Mouse (Mus musculus) midbrain, embryonic 11.5 days (tissue): ENCODE results near the gene Mid1. TPM values are rescaled to one million over a fixed set of nuclear protein-coding genes. Genes with fewer than 3 reads are reported as not detected.
"Not testable (repeated sequence)": the region's sequence is repeated elsewhere in the genome, so short reads cannot be mapped to it uniquely, and the experiment has no call there.

Source experiments
- ATAC-seq: fragments of 200-750 bp; cut with Nextera tagmentation; 2 replicates; pipeline ENCODE4 v1.8.0; 2017; ENCODE audit warnings: moderate TSS enrichment, moderate library complexity; ENCODE audit not compliant: low FRiP score
- DNase-seq: peaks from one replicate; pipeline ENCODE4 v3.0.0; 2015; ENCODE audit warnings: low spot score; ENCODE audit errors: missing footprints
- H3K27ac ChIP-seq: fragments of 300-500 bp; sonication (generic); 2 replicates; pipeline ENCODE4 v1.5.1; 2014; ENCODE audit warnings: low read depth, low read length
- H3K27me3 ChIP-seq: fragments of 300-500 bp; sonication (generic); 2 replicates; pipeline ENCODE4 v1.6.1; 2014; ENCODE audit warnings: mild to moderate bottlenecking, low read length, moderate library complexity, mixed read lengths; ENCODE audit not compliant: control insufficient read depth, insufficient read depth
- H3K36me3 ChIP-seq: fragments of 300-500 bp; sonication (generic); 2 replicates; pipeline ENCODE4 v1.6.1; 2014; ENCODE audit warnings: mild to moderate bottlenecking, low read length, moderate library complexity, mixed read lengths; ENCODE audit not compliant: control insufficient read depth, insufficient read depth
- H3K4me1 ChIP-seq: fragments of 300-500 bp; sonication (generic); 2 replicates; pipeline ENCODE4 v1.6.1; 2014; ENCODE audit warnings: low read length; ENCODE audit not compliant: control insufficient read depth, insufficient read depth
- H3K4me2 ChIP-seq: fragments of 300-500 bp; sonication (generic); 2 replicates; pipeline ENCODE4 v1.6.1; 2014; ENCODE audit warnings: mild to moderate bottlenecking, moderate library complexity
- H3K4me3 ChIP-seq: fragments of 300-500 bp; sonication (generic); 2 replicates; pipeline ENCODE4 v1.5.1; 2014; ENCODE audit warnings: low read depth, low read length
- H3K9ac ChIP-seq: fragments of 300-500 bp; sonication (generic); 2 replicates; pipeline ENCODE4 v1.6.1; 2014; ENCODE audit warnings: low read length
- H3K9me3 ChIP-seq: fragments of 300-500 bp; sonication (generic); 2 replicates; pipeline ENCODE4 v1.6.1; 2016; ENCODE audit warnings: low read length; ENCODE audit not compliant: control insufficient read depth
- WGBS: fragments of 180-500 bp; shearing (Covaris S2); extraction: QIAGEN DNeasy Blood & Tissue Kit; methylation state at CpG from one replicate; pipeline ENCODE4 v1.1.7; 2014; 5-methylcytosine and 5-hydroxymethylcytosine counted together
- polyA plus RNA-seq: library from polyadenylated mRNA; unstranded; fragments of >200 nt; fragmentation: Nextera tagmentation; extraction: Ambion mirVana; gene quantifications from 2 replicates; pipeline ENCODE4 v1.2.1, GENCODE M21; 2014

The Mid1 gene
- polyA plus RNA-seq, 1 experiment from 2014 or later = 31.5 TPM

DNA sequence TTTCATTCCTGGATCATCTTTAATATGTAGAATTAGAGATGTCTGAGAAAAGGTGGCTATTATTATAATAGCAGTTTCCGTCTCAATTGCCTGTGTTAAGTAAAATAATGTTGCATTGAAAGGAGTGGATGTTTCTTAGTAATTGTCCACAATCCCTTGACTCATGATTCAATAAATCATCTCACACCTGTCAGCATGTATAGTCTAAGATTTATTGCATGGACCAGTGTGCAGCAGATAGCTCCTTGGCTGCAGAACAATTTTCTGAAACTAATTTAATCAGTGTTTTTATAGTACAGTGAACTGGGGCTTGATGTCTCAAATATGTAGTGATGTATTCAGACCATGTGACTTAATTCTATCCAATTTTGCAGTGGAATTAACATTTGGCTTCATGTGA, 265.6 kb downstream of the Mid1 start:
- Histone ChIP-seq H3K4me2 (no peak overlapping the region), H3K27me3 (no peaks in the 10 kb centered on the region), H3K4me1 (no peaks in the 10 kb centered on the region), H3K9me3 (no peaks in the 10 kb centered on the region), H3K4me3 (no peak overlapping the region), H3K9ac (no peak overlapping the region), H3K27ac (no peak overlapping the region), H3K36me3 (no peaks in the 10 kb centered on the region)
- ATAC-seq (no peak), DNase-seq (no peak)
- 86% methylated on average over 1 of the region's 1 CpGs for WGBS

DNA sequence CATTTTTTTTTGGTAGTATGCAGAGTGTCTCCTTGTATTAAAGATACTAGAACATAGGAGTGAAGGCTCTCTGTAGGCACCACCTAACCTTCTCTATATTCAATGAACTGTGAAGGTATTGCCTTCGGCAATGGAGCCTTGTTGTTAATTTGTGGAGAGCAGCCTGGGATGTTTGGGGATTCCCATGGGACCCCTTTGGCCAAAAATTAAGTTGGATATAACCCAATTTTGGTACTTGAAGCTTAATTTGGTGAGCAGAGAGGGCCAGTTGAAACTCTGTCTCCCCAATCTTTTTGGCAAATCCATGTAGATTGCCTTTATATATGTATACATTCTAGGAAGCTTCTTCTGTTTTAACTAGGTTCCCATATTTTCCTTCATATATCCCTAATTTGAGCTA, 284.3 kb downstream of the Mid1 start:
- H3K4me2 ChIP-seq = no peak overlapping the region
- no peak overlapping the region for H3K4me3 ChIP-seq
- H3K27ac ChIP-seq = no peak overlapping the region
- no peaks in the 10 kb centered on the region for H3K4me1 ChIP-seq
- 93% methylated on average over 1 of the region's 1 CpGs for WGBS
- no peak for DNase-seq
- ATAC-seq = no peak
- peaks cover 20% of the 10 kb centered on the region; the same call in 1 of the 2 replicates for H3K36me3 ChIP-seq
- peaks cover 18% of the 10 kb centered on the region; the same call in 1 of the 2 replicates for H3K9me3 ChIP-seq
- no peak overlapping the region for H3K9ac ChIP-seq
- H3K27me3 ChIP-seq = 0 out of 2 replicates have a peak, but pooled peaks cover 2% of the 10 kb centered on the region

DNA sequence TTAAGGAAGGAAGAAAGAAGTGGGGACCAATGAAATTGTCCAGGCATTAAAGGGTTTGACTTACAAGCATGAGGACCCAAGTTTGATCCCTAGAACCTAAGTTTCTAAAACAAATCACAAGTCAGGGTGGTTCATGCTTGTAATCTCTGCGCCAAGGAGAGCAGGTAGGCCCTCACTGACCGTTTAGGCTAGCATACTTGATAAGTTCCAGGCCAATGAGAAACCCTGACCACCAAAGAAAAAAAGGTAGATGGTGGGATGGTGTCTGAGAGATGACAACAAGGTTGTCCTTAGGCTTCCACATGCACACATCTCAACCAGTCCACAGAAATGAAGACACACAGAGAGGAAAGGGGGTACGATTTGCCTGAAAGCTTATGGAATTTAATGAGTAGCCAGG, 284.8 kb downstream of the Mid1 start:
- H3K4me1 ChIP-seq, H3K4me2 ChIP-seq, H3K4me3 ChIP-seq, H3K27ac ChIP-seq, DNase-seq, H3K27me3 ChIP-seq, H3K9ac ChIP-seq: not testable (repeated sequence)
- Histone ChIP-seq H3K36me3 (peaks cover 20% of the 10 kb centered on the region; the same call in 1 of the 2 replicates), H3K9me3 (peaks cover 18% of the 10 kb centered on the region; the same call in 1 of the 2 replicates)
- peak; percentile 38 for ATAC-seq
- WGBS = 84% methylated on average over 3 of the region's 3 CpGs

DNA sequence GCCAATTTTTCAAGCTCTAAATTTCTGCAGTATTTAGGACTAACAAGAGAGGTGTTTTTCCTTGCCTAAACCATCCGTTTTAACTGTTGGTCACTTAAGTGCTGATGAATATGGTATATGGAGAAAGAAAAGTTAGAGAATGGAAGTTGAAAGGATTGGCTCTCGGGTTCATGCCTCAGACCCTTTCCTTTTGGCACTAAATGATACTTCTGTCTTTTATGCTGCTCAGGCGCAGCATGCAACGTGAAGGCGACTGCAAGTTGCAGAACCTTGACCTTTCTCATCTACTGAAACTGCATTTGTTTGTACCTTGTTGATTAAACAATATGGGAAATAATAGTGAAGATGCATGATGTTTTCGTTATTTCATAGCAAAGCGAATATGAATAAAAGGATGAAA, 285.5 kb downstream of the Mid1 start:
- 89% methylated on average over 7 of the region's 7 CpGs for WGBS
- not testable (repeated sequence) for H3K4me3 ChIP-seq, H3K27ac ChIP-seq, H3K4me1 ChIP-seq, ATAC-seq, H3K4me2 ChIP-seq, DNase-seq, H3K27me3 ChIP-seq, H3K9ac ChIP-seq
- H3K9me3 ChIP-seq = peaks cover 22% of the 10 kb centered on the region
- H3K36me3 ChIP-seq = peaks cover 20% of the 10 kb centered on the region; the same call in 1 of the 2 replicates

DNA sequence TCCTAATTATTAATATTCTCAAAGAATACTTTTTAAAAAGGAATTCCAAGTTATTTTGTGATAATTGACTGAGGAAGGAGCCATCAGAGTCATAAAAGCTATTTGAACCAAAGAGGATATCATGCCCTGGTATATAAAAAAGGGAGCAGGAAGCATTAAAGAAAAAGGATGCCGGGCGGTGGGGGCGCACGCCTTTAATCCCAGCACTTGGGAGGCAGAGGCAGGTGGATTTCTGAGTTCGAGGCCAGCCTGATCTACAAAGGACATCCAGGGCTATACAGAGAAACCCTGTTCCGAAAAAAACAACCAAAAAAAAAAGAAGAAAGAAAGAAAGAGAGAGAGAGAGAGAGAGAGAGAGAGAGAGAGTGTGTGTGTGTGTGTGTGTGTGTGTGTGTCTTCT, 286.6 kb downstream of the Mid1 start:
- H3K4me2 ChIP-seq, H3K4me3 ChIP-seq, H3K9ac ChIP-seq, H3K27me3 ChIP-seq, ATAC-seq, H3K4me1 ChIP-seq, DNase-seq, H3K27ac ChIP-seq: not testable (repeated sequence)
- peaks cover 22% of the 10 kb centered on the region for H3K9me3 ChIP-seq
- peaks cover 20% of the 10 kb centered on the region; the same call in 1 of the 2 replicates for H3K36me3 ChIP-seq
- 87% methylated on average over 6 of the region's 6 CpGs for WGBS

DNA sequence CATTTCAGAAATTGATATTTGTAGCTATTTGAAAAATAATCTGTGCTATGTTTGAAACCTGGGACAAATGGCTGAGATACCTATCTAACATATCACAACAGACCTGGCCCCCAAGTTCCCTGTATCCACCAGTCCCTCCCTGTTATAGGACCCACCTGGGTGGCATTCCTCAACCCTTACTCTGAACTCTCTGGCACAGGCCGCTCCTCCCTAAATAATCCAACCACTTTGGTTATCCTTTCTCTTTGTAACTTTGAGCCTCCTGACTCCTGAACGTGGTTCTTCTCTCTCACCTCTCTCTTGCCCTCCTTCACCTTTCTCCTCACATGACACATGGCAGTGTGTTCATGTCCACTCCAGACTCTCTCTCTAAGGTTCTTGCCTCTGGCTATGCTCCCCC, 287.1 kb downstream of the Mid1 start:
- H3K9ac ChIP-seq, H3K4me3 ChIP-seq, H3K4me1 ChIP-seq, H3K27ac ChIP-seq, DNase-seq, H3K4me2 ChIP-seq, H3K27me3 ChIP-seq: not testable (repeated sequence)
- 79% methylated on average over 2 of the region's 2 CpGs for WGBS
- Histone ChIP-seq H3K36me3 (peaks cover 20% of the 10 kb centered on the region; the same call in 1 of the 2 replicates), H3K9me3 (peaks cover 22% of the 10 kb centered on the region)
- peak; percentile 51 for ATAC-seq

DNA sequence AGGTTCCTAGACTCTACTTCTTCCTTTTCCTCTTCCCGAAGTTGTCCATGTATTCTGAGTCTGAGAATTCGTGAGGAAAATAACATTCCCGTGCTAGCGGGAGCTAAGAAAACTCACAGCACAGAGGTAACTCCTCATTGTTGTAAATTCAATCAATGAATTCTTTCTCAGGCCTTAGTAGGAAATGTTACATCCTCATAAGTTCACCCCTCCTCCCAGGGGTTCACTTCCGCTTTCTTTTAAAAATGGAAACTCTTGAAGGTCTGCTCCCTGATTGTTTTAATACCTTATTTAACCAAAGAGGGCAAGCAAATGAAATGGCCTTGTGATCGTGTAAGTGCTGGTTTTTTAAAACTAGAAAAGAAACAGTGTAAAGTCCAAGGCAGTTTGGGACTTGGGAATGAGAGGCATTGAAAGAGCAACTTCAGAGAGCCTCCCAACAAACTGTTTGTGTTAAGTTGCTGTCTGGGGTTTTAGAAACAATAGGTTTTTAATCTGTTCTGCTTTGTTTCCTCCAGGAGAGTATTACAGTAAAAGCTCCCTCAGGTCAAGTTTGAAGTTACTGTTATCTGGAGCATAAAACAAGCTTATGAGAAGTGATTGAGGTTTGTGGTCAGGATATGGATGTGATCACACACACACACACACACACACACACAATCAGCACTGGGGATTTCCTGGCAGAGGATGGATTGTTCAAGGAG, 287.9 kb downstream of the Mid1 start:
- H3K4me2 ChIP-seq, H3K27ac ChIP-seq, H3K4me1 ChIP-seq, H3K27me3 ChIP-seq, H3K9ac ChIP-seq, H3K4me3 ChIP-seq, ATAC-seq: not testable (repeated sequence)
- DNase-seq = peak; percentile 85
- 79% methylated on average over 6 of the region's 6 CpGs for WGBS
- Histone ChIP-seq H3K36me3 (peaks cover 22% of the 10 kb centered on the region; the same call in 1 of the 2 replicates), H3K9me3 (peaks cover 22% of the 10 kb centered on the region)

DNA sequence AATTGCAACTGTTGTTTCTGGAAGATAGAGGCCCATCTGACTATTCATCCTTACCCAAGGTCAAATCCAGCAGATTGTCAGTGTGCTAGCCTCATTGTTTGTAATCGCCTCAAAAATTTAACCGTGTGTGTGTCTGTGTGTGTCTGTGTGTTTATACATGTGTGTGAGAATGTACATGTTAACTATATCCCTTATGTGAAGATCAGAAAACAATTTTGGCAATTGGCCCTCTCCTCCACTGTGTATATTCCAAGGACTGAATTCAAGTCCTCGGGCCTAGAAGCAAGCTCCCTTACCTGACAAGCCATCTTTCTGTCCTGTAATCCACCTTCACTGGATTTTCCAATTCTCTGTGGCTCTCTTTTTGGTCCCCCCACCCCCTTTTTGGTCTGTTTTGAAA, 288.8 kb downstream of the Mid1 start:
- not testable (repeated sequence) for H3K27me3 ChIP-seq, H3K4me2 ChIP-seq, DNase-seq, H3K4me1 ChIP-seq, H3K4me3 ChIP-seq, ATAC-seq, H3K27ac ChIP-seq, H3K9ac ChIP-seq
- 60% methylated on average over 3 of the region's 3 CpGs for WGBS
- peaks cover 29% of the 10 kb centered on the region for H3K9me3 ChIP-seq
- H3K36me3 ChIP-seq = peaks cover 29% of the 10 kb centered on the region; the same call in 1 of the 2 replicates

DNA sequence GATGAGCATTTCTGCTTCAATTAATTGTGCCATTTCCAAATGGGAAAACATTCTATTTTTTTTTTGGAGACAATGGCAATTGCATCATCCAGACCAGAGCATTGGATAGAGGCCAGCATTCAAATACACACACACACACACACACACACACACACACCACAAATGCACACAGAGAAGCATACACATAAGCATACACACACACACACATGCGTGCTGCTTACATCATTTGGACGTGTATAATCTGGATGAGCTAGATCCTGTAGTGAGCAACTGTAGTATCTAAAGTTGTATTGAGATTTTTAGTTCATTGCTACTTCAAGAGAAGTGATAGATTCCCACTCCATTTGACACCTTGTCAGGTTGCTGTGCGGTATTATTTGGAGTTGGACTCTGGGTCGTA, 289.5 kb downstream of the Mid1 start:
- Histone ChIP-seq H3K36me3 (peaks cover 29% of the 10 kb centered on the region; the same call in 1 of the 2 replicates), H3K9me3 (peaks cover 29% of the 10 kb centered on the region)
- H3K4me3 ChIP-seq, ATAC-seq, H3K27me3 ChIP-seq, H3K4me1 ChIP-seq, DNase-seq, H3K27ac ChIP-seq, H3K4me2 ChIP-seq, H3K9ac ChIP-seq: not testable (repeated sequence)
- WGBS = 68% methylated on average over 4 of the region's 4 CpGs
